Mouse (Mus musculus) limb, embryonic 12.5 days (tissue): ENCODE measurements around the gene Serpinb9b. TPM values are rescaled to one million over a fixed set of nuclear protein-coding genes. Genes with fewer than 3 reads are reported as not detected.

Source experiments
- ATAC-seq: fragments of 200-750 bp; cut with Nextera tagmentation; 2 replicates; pipeline ENCODE4 v1.8.0; 2017; ENCODE audit warnings: low read depth, moderate TSS enrichment; ENCODE audit not compliant: insufficient number of reproducible peaks, insufficient read depth, low FRiP score, low TSS enrichment
- H3K27ac ChIP-seq: fragments of 300-500 bp; sonication (generic); 2 replicates; pipeline ENCODE4 v1.5.1; 2016; ENCODE audit warnings: mild to moderate bottlenecking, moderate library complexity
- H3K27me3 ChIP-seq: fragments of 300-500 bp; sonication (generic); 2 replicates; pipeline ENCODE4 v1.6.1; 2016; ENCODE audit warnings: mild to moderate bottlenecking, moderate library complexity
- H3K36me3 ChIP-seq: fragments of 300-500 bp; sonication (generic); 2 replicates; pipeline ENCODE4 v1.6.1; 2016; ENCODE audit warnings: mild to moderate bottlenecking, moderate library complexity
- H3K4me1 ChIP-seq: fragments of 300-500 bp; sonication (generic); replicated peaks from 2 replicates; pipeline ENCODE4 v1.6.1; 2016
- H3K4me2 ChIP-seq: fragments of 300-500 bp; sonication (generic); 2 replicates; pipeline ENCODE4 v1.6.1; 2016; ENCODE audit warnings: mild to moderate bottlenecking, moderate library complexity
- H3K4me3 ChIP-seq: fragments of 300-500 bp; sonication (generic); replicated peaks from 2 replicates; pipeline ENCODE4 v1.5.1; 2016; ENCODE audit warnings: mild to moderate bottlenecking
- H3K9ac ChIP-seq: fragments of 300-500 bp; sonication (generic); replicated peaks from 2 replicates; pipeline ENCODE4 v1.6.1; 2016; ENCODE audit warnings: mild to moderate bottlenecking, moderate library complexity
- H3K9me3 ChIP-seq: fragments of 300-500 bp; sonication (generic); 2 replicates; pipeline ENCODE4 v1.6.1; 2016; ENCODE audit warnings: mild to moderate bottlenecking, moderate library complexity
- WGBS: fragments of 180-500 bp; shearing (Covaris S2); methylation state at CpG from one replicate; pipeline ENCODE4 v1.1.7; 2016; 5-methylcytosine and 5-hydroxymethylcytosine counted together
- polyA plus RNA-seq: library from polyadenylated mRNA; unstranded; fragments of >200 nt; fragmentation: Nextera tagmentation; extraction: Ambion mirVana; gene quantifications from 2 replicates; pipeline ENCODE4 v1.2.1, GENCODE M21; 2016

Serpinb9b gene
- polyA plus RNA-seq, 1 experiment from 2014 or later = not detected

GRCm38 (mm10) chr13:33079391-33079790, 52.2 kb downstream of the Serpinb9b start:
- Histone ChIP-seq H3K9me3 (no peaks in the 10 kb centered on the region), H3K4me2 (no peak overlapping the region), H3K4me1 (no peaks in the 10 kb centered on the region), H3K9ac (no peak overlapping the region), H3K36me3 (no peaks in the 10 kb centered on the region), H3K27ac (no peak overlapping the region), H3K27me3 (no peaks in the 10 kb centered on the region), H3K4me3 (no peak overlapping the region)
- 33% methylated on average over 6 of the region's 6 CpGs for WGBS
- ATAC-seq = no peak

- Histone ChIP-seq H3K9ac (no peak overlapping the region), H3K9me3 (no peaks in the 10 kb centered on the region), H3K4me1 (no peaks in the 10 kb centered on the region), H3K27ac (no peak overlapping the region), H3K4me2 (no peak overlapping the region), H3K27me3 (no peaks in the 10 kb centered on the region), H3K36me3 (no peaks in the 10 kb centered on the region), H3K4me3 (no peak overlapping the region)
- 25% methylated on average over 3 of the region's 3 CpGs for WGBS
- ATAC-seq = no peak
Observed at GRCm38 (mm10) chr13:33080356-33080755, 53.1 kb downstream of the Serpinb9b start.

DNA sequence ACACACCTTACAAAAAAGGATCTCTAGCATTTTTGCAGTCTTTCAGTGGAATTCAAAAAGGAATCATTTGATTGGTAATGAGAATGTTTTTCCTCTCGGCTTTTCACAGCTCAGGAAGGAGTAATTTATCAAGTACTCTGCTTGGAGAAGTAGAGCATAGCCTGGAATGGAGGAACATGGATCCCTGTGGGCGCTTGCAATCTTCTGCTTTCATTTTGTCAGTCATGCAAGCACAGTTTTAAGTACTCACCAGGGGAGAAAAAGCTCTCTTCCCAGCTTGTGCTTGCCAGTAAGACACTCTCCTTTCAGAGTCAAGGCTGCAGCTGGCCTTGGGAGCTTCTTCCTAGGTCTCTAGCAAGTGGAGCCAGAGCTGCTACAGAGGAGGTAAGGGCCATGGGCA, 56.6 kb downstream of the Serpinb9b start:
- H3K4me1 ChIP-seq = no peaks in the 10 kb centered on the region
- peaks cover 8% of the 10 kb centered on the region; the same call in 1 of the 2 replicates for H3K9me3 ChIP-seq
- no peak overlapping the region for H3K9ac ChIP-seq
- H3K4me3 ChIP-seq = no peak overlapping the region
- H3K4me2 ChIP-seq = no peak overlapping the region
- no peaks in the 10 kb centered on the region for H3K27me3 ChIP-seq
- 66% methylated on average over 2 of the region's 2 CpGs for whole genome bisulfite sequencing
- H3K27ac ChIP-seq = no peak overlapping the region
- no peak for ATAC-seq
- H3K36me3 ChIP-seq = no peaks in the 10 kb centered on the region

DNA sequence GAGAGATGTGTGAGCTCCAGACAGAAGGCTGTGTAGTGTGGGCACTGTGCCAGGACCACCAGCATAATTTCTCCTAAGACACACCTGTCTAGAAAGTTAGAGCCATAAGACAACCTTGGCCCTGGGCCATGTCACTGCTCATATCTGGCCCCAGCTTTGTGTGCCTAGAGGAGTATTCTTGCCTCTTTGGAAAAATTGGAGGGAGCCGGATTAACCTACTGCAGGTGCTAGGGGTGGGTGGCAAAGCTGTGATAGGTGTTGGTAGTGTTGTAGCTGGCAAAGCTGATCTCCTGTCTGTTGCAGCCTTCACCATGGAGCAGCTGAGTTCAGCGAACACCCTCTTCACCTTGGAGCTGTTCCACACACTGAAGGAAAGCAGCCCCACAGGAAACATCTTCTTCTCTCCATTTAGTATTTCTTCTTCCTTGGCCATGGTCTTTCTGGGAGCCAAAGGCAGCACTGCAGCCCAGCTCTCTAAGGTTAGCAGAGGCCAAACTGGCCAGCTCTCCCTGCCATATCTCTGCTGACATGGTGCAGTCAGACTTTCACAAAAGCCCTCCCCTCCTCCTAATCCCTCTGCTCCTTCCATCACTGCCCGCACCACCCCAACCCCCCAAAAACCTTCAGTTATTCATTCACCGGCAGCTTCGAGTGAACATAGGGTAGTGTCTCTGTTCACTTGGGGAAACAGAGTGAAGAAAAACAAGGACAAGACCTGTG, 57.9 kb downstream of the Serpinb9b start:
- 72% methylated on average over 5 of the region's 5 CpGs for WGBS
- Histone ChIP-seq H3K4me2 (no peak overlapping the region), H3K27ac (no peak overlapping the region), H3K9me3 (peaks cover 11% of the 10 kb centered on the region; the same call in 1 of the 2 replicates), H3K9ac (no peak overlapping the region), H3K36me3 (no peaks in the 10 kb centered on the region), H3K4me3 (no peak overlapping the region), H3K27me3 (no peaks in the 10 kb centered on the region), H3K4me1 (no peaks in the 10 kb centered on the region)
- no peak for ATAC-seq

- peaks cover 11% of the 10 kb centered on the region; the same call in 1 of the 2 replicates for H3K9me3 ChIP-seq
- no peaks in the 10 kb centered on the region for H3K27me3 ChIP-seq
- no peak overlapping the region for H3K9ac ChIP-seq
- H3K4me3 ChIP-seq = no peak overlapping the region
- no peak overlapping the region for H3K4me2 ChIP-seq
- no peak overlapping the region for H3K27ac ChIP-seq
- no peaks in the 10 kb centered on the region for H3K4me1 ChIP-seq
- no peaks in the 10 kb centered on the region for H3K36me3 ChIP-seq
- no peak for ATAC-seq
Observed at GRCm38 (mm10) chr13:33085695-33086432, 58.6 kb downstream of the Serpinb9b start.

DNA sequence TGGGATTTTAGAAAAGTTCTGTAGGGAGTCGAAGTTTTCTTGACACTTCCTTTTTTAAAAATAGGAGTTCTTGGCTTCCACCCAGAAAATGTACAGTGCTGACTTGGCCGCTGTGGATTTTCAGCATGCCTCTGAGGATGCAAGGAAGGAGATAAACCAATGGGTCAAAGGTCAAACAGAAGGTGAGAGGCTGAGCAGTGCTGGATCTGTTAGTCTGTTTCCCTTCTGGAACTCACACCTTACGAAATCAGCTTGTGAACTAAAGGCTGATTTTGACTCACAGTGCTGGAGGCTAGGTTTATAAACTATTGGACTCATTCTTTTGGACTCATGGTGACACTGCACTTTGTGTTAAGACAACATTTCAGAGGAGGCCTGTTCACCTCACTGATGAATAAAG, 62.4 kb downstream of the Serpinb9b start:
- no peaks in the 10 kb centered on the region for H3K36me3 ChIP-seq
- H3K27me3 ChIP-seq = no peaks in the 10 kb centered on the region
- ATAC-seq = no peak
- no peak overlapping the region for H3K9ac ChIP-seq
- 78% methylated on average over 3 of the region's 3 CpGs for WGBS
- H3K4me1 ChIP-seq = no peaks in the 10 kb centered on the region
- H3K4me2 ChIP-seq = no peak overlapping the region
- peaks cover 11% of the 10 kb centered on the region; the same call in 1 of the 2 replicates for H3K9me3 ChIP-seq
- H3K4me3 ChIP-seq = no peak overlapping the region
- no peak overlapping the region for H3K27ac ChIP-seq

DNA sequence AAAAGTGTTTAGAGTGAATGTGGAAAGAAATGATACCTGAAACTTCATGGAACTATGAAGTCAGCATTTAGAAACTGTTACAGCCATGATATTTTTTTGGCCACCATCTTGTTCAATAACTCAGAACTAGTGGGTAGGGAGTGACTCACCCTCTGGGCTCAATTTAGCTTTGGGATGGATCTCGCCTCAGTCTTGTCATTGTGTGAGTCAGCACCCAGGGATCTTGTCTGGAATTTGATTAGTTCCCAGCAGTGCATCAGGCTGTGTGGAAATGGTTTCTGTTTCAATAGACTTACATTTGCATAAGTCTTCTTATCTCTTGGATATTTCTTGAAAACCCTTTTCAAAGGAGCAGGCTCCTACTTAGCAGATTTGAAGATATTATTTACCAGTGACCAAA, 63.3 kb downstream of the Serpinb9b start:
- Histone ChIP-seq H3K27ac (no peak overlapping the region), H3K36me3 (no peaks in the 10 kb centered on the region), H3K9ac (no peak overlapping the region), H3K4me2 (no peak overlapping the region), H3K4me1 (no peaks in the 10 kb centered on the region), H3K27me3 (no peaks in the 10 kb centered on the region), H3K9me3 (peaks cover 11% of the 10 kb centered on the region; the same call in 1 of the 2 replicates), H3K4me3 (no peak overlapping the region)
- ATAC-seq = no peak
- 75% methylated on average over 1 of the region's 1 CpGs for WGBS

GRCm38 (mm10) chr13:33091306-33091705, 64.1 kb downstream of the Serpinb9b start:
- Histone ChIP-seq H3K27ac (no peak overlapping the region), H3K4me2 (no peak overlapping the region), H3K27me3 (no peaks in the 10 kb centered on the region), H3K4me1 (no peaks in the 10 kb centered on the region), H3K4me3 (no peak overlapping the region), H3K9me3 (peaks cover 11% of the 10 kb centered on the region; the same call in 1 of the 2 replicates), H3K36me3 (no peaks in the 10 kb centered on the region), H3K9ac (no peak overlapping the region)
- ATAC-seq = no peak
- WGBS = 97% methylated on average over 1 of the region's 1 CpGs

Other genes starting within 250 kb of the Serpinb9b start
- gene Mylk4, start 243.5 kb upstream of the Serpinb9b start, polyA plus RNA-seq = 3.0 and 3.7 TPM in 2 replicates
- gene Wrnip1, start 225.4 kb upstream of the Serpinb9b start, polyA plus RNA-seq = 34.5 and 34.7 TPM in 2 replicates
- gene D930007J09Rik, start 224.6 kb upstream of the Serpinb9b start, polyA plus RNA-seq = not detected in 2 replicates
- 1.5 and 1.9 TPM in 2 replicates for gene Serpinb1a, start 176.2 kb upstream of the Serpinb9b start, polyA plus RNA-seq
- not detected in 2 replicates for gene Serpinb1c, start 129.2 kb upstream of the Serpinb9b start, polyA plus RNA-seq
- gene Serpinb6b, start 62.2 kb upstream of the Serpinb9b start, polyA plus RNA-seq = 0.43 and 1.0 TPM in 2 replicates
- gene Serpinb9, start 24.2 kb upstream of the Serpinb9b start, polyA plus RNA-seq = 1.6 and 1.7 TPM in 2 replicates
- 0.11 and 0.20 TPM in 2 replicates for gene Serpinb1b, start 51.2 kb downstream of the Serpinb9b start, polyA plus RNA-seq
- not detected in 2 replicates for gene Serpinb9c, start 132.3 kb downstream of the Serpinb9b start, polyA plus RNA-seq
- gene Serpinb9d, start 165.5 kb downstream of the Serpinb9b start, polyA plus RNA-seq = not detected in 2 replicates
- not detected in 2 replicates for gene Serpinb9e, start 222.2 kb downstream of the Serpinb9b start, polyA plus RNA-seq